ENCODE assay signal across 8 mouse cellular contexts in the genomic region with DNA sequence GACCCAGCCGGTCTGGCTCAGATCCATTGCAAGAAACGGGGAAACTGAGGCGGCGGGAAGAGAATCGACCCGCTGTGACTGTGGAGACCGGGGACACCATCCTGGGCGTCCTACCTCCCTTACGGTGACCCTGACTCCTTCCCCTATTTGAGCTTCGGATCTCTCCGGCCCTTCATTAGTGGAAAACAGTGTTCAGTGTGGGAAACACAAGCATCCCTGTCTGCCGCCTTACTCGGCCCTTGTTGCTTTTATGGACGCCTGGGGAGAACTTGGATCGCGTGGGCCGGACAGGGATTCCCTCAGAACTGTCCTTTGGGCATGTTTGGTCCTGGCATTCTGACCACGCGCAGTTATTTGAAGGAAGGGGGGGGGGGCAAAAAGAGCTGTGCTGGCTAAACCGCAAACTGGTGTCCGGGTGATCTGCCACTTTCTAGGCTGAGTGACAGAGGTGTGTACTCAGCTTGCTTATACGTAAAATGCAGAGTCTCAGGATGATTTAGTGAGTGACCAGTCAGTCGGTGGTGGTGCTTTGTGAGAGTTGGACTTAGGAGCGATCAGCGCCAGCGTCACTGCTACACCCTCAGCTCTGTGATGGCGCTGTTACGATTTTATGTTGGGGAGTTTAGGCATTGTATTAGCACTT. TPM values are rescaled to one million over a fixed set of nuclear protein-coding genes. Genes with fewer than 3 reads are reported as not detected.
A peak's percentile ranks its signal among the peaks of the same experiment; 100 is the strongest.
DNase-seq lines count a peak whose midpoint lies in the region; ATAC-seq and TF ChIP-seq lines count a peak whose summit lies in the region.

No protein-coding gene starts in this region.

- no peak for TF ChIP-seq CTCF in intestine, postnatal 0 days (IDR thresholded peaks at IDR 0.05; ENCODE audit: low read depth)

- peaks cover 21% of the 10 kb centered on the region for H3K4me1 ChIP-seq in embryonic facial prominence, embryonic 15.5 days
- H3K4me1 ChIP-seq in intestine, postnatal 0 days (replicated peaks; ENCODE audit: control insufficient read depth, insufficient read depth, low read length): 0 out of 2 replicates have a peak, but pooled peaks cover 6% of the 10 kb centered on the region
- peaks cover 16% of the 10 kb centered on the region for H3K4me1 ChIP-seq in midbrain, embryonic 16.5 days (ENCODE audit: control insufficient read depth, insufficient read depth, low read length)

- 0 out of 2 replicates have a peak, but pooled peaks cover 4% of the 10 kb centered on the region for H3K9me3 ChIP-seq in embryonic facial prominence, embryonic 15.5 days (replicated peaks)
- no peaks in the 10 kb centered on the region for H3K9me3 ChIP-seq in intestine, postnatal 0 days (ENCODE audit: control insufficient read depth)
- H3K9me3 ChIP-seq in midbrain, embryonic 16.5 days (replicated peaks; ENCODE audit: control insufficient read depth, low read length, poor library complexity, severe bottlenecking): no peaks in the 10 kb centered on the region

- peak overlapping the region; percentile 60 for H3K27ac ChIP-seq in embryonic facial prominence, embryonic 15.5 days (replicated peaks)
- peak overlapping the region; percentile 87 for H3K27ac ChIP-seq in intestine, postnatal 0 days (ENCODE audit: low read depth, low read length)
- H3K27ac ChIP-seq in midbrain, embryonic 16.5 days (ENCODE audit: low read length): peak overlapping the region; percentile 72

- no peaks in the 10 kb centered on the region for H3K27me3 ChIP-seq in embryonic facial prominence, embryonic 15.5 days
- no peaks in the 10 kb centered on the region for H3K27me3 ChIP-seq in intestine, postnatal 0 days (replicated peaks; ENCODE audit: control insufficient read depth, insufficient read depth, low read length)
- H3K27me3 ChIP-seq in midbrain, embryonic 16.5 days (ENCODE audit: control insufficient read depth, insufficient read depth, low read depth, low read length): no peaks in the 10 kb centered on the region

- H3K4me2 ChIP-seq in embryonic facial prominence, embryonic 15.5 days (replicated peaks): peak overlapping the region; percentile 69
- peak overlapping the region; percentile 89 for H3K4me2 ChIP-seq in intestine, postnatal 0 days (replicated peaks; ENCODE audit: low read depth)
- H3K4me2 ChIP-seq in midbrain, embryonic 16.5 days (ENCODE audit: low read length): peak overlapping the region; percentile 87

- ATAC-seq in embryonic facial prominence, embryonic 15.5 days (ENCODE audit: insufficient number of reproducible peaks, low FRiP score, low TSS enrichment, low read depth): peak; percentile 20
- peak; percentile 17 for ATAC-seq in intestine, postnatal 0 days
- ATAC-seq in midbrain, embryonic 16.5 days: no peak; the same call in none of the 2 replicates

- DNase-seq in embryo, embryonic 10.5 days (ENCODE audit: low spot score): peak; percentile 42
- no peak for DNase-seq in embryo, embryonic 9.5 days (ENCODE audit: extremely low spot score)
- peak; percentile 67 for DNase-seq in A20 (ENCODE audit: low read depth, low spot score)
- DNase-seq in left cerebral cortex, postnatal 10 days (ENCODE audit: extremely low spot score in 1 of 2, low spot score in 2 of 2): no peak
- DNase-seq in frontal cortex, postnatal 10 days (ENCODE audit: low spot score in 2 of 2): no peak

- WGBS in embryonic facial prominence, embryonic 15.5 days: under 1% methylated on average over 28 of the region's 28 CpGs
- under 1% methylated on average over 28 of the region's 28 CpGs for WGBS in intestine, postnatal 0 days
- WGBS in midbrain, embryonic 16.5 days: 2% methylated on average over 28 of the region's 28 CpGs

- peak overlapping the region; percentile 83 for H3K9ac ChIP-seq in embryonic facial prominence, embryonic 15.5 days
- peak overlapping the region; percentile 78 for H3K9ac ChIP-seq in intestine, postnatal 0 days (ENCODE audit: low read depth, low read length)
- H3K9ac ChIP-seq in midbrain, embryonic 16.5 days (ENCODE audit: low read depth, low read length): peak overlapping the region; percentile 73

- peaks cover 13% of the 10 kb centered on the region for H3K36me3 ChIP-seq in embryonic facial prominence, embryonic 15.5 days
- peaks cover 6% of the 10 kb centered on the region for H3K36me3 ChIP-seq in intestine, postnatal 0 days (ENCODE audit: control insufficient read depth, insufficient read depth)
- peaks cover 8% of the 10 kb centered on the region; the same call in 1 of the 2 replicates for H3K36me3 ChIP-seq in midbrain, embryonic 16.5 days (ENCODE audit: control insufficient read depth, insufficient read depth, low read length)

- intact Hi-C loops in left cerebral cortex, postnatal 10 days (cut with DNase I): loop anchor here (5.0 kb wide), 1 partner anchor 54 kb away; no protein-coding TSS in a partner anchor

- peak overlapping the region; percentile 93 for H3K4me3 ChIP-seq in embryonic facial prominence, embryonic 15.5 days (replicated peaks)
- H3K4me3 ChIP-seq in intestine, postnatal 0 days (ENCODE audit: low read depth, low read length): peak overlapping the region; percentile 73
- peak overlapping the region; percentile 65 for H3K4me3 ChIP-seq in midbrain, embryonic 16.5 days (ENCODE audit: low read depth, low read length)

RNA-seq across cellular contexts. Expression of a gene that starts 0.5 kb away (rescaled TPM):
- 78.2 and 79.8 TPM in 2 replicates for polyA plus RNA-seq in embryonic facial prominence, embryonic 15.5 days (2015; fragmentation: Nextera tagmentation; extraction: Ambion mirVana)
- polyA plus RNA-seq in intestine, postnatal 0 days (2015; fragmentation: Nextera tagmentation; extraction: Ambion mirVana): 232 and 235 TPM in 2 replicates
- 59.3 and 68.6 TPM in 2 replicates for polyA plus RNA-seq in midbrain, embryonic 16.5 days (2015; fragmentation: Nextera tagmentation; extraction: Ambion mirVana)
- total RNA-seq in left cerebral cortex, postnatal 10 days (2021): 10 to 100 TPM; 30.5 to 31.9 TPM

RNA-seq across cellular contexts. Expression of a gene that starts 16.7 kb away (rescaled TPM):
- 44.7 and 48.0 TPM in 2 replicates for polyA plus RNA-seq in embryonic facial prominence, embryonic 15.5 days (2015; fragmentation: Nextera tagmentation; extraction: Ambion mirVana)
- polyA plus RNA-seq in intestine, postnatal 0 days (2015; fragmentation: Nextera tagmentation; extraction: Ambion mirVana): 99.5 and 131 TPM in 2 replicates
- polyA plus RNA-seq in midbrain, embryonic 16.5 days (2015; fragmentation: Nextera tagmentation; extraction: Ambion mirVana): 41.2 and 47.7 TPM in 2 replicates
- 10 to 100 TPM; 28.0 to 29.7 TPM for total RNA-seq in left cerebral cortex, postnatal 10 days (2021)

RNA-seq across cellular contexts. Expression of a gene that starts 25.6 kb away (rescaled TPM):
- polyA plus RNA-seq in embryonic facial prominence, embryonic 15.5 days (2015; fragmentation: Nextera tagmentation; extraction: Ambion mirVana): 119 and 126 TPM in 2 replicates
- polyA plus RNA-seq in intestine, postnatal 0 days (2015; fragmentation: Nextera tagmentation; extraction: Ambion mirVana): 90.3 and 94.9 TPM in 2 replicates
- polyA plus RNA-seq in midbrain, embryonic 16.5 days (2015; fragmentation: Nextera tagmentation; extraction: Ambion mirVana): 209 and 230 TPM in 2 replicates
- total RNA-seq in left cerebral cortex, postnatal 10 days (2021): 10 to 100 TPM; 94.0 to 95.0 TPM

RNA-seq across cellular contexts. Expression of a gene that starts 26.2 kb away (rescaled TPM):
- polyA plus RNA-seq in embryonic facial prominence, embryonic 15.5 days (2015; fragmentation: Nextera tagmentation; extraction: Ambion mirVana): 78.2 and 82.1 TPM in 2 replicates
- 717 and 739 TPM in 2 replicates for polyA plus RNA-seq in intestine, postnatal 0 days (2015; fragmentation: Nextera tagmentation; extraction: Ambion mirVana)
- 66.0 and 70.1 TPM in 2 replicates for polyA plus RNA-seq in midbrain, embryonic 16.5 days (2015; fragmentation: Nextera tagmentation; extraction: Ambion mirVana)
- total RNA-seq in left cerebral cortex, postnatal 10 days (2021): 10 to 100 TPM; 46.8 to 47.9 TPM

RNA-seq across cellular contexts. Expression of a gene that starts 40.3 kb away (rescaled TPM):
- polyA plus RNA-seq in embryonic facial prominence, embryonic 15.5 days (2015; fragmentation: Nextera tagmentation; extraction: Ambion mirVana): 52.7 and 56.7 TPM in 2 replicates
- 56.7 and 57.7 TPM in 2 replicates for polyA plus RNA-seq in intestine, postnatal 0 days (2015; fragmentation: Nextera tagmentation; extraction: Ambion mirVana)
- 68.3 and 72.0 TPM in 2 replicates for polyA plus RNA-seq in midbrain, embryonic 16.5 days (2015; fragmentation: Nextera tagmentation; extraction: Ambion mirVana)
- total RNA-seq in left cerebral cortex, postnatal 10 days (2021): 10 to 100 TPM; 58.4 to 63.8 TPM

Comparison
In these comparisons a context has a peak if more than half of its experiments do, and no peak if none do; other contexts are left out.
1. DNase-seq: peak in embryo, embryonic 10.5 days (single experiment) and A20 (single experiment); none in embryo, embryonic 9.5 days (single experiment), left cerebral cortex, postnatal 10 days (0 of 2) and frontal cortex, postnatal 10 days (0 of 2).
2. Peak in every context shown above with its lines, with median percentiles within 50 percentile points of each other: H3K27ac ChIP-seq, H3K4me2 ChIP-seq, H3K4me3 ChIP-seq and H3K9ac ChIP-seq.